Mouse (Mus musculus): ENCODE results near the gene Syngap1.

DNA sequence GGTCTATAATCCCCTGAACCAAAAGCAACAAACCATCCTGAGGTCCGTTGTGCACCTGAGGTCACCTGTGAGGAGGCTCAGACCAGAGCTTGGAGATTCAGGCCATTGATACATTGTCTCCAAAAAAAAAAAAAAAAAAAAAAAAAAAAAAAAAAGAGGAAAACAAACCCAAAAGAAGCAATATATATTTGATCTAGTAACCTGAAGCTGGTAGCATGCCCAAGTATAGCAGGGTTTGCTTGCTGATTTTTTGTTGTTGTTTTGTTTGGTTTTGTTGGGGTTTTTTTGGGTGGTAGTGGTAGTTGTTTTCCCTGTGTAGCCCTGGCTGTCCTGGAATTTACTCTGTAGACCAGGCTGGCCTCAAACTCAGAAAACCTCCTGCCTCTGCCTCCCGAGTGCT lies 22.7 kb upstream of the Syngap1 start:
- TF ChIP-seq CTCF (IDR thresholded peaks at IDR 0.05; ENCODE audit: insufficient read depth, low read length) (no peak), POLR2A (IDR thresholded peaks at IDR 0.05; ENCODE audit: borderline replicate concordance, extremely low read depth, low read depth, low read length) (no peak)
